ENCODE assay signal across 17 mouse cellular contexts in the genomic region with DNA sequence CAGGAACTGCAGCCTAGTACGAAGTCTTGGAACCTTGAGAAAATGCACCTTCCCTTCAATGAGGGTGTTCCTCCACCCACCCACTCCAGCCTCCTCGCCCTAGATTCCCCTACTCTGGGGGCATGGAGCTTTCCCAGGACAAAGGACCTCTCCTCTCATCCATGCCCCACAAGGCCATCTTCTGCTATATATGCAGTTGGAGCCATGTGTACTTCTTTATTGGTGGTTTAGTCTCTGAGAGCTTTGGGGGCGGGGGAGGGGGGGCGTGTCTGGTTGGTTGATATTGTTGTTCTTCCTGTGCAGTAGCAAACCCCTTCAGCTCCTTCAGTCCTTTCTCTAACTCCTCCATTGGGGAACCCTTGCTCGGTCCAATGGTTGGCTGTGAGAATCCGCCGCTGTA.
"Had no signal": no experiment of that assay in that cellular context is flagged by ENCODE, and none has a peak within 500 bp of the region (broad histone marks: within the 10 kb centered on the region; RNA-seq: fewer than 3 reads in every experiment).

No protein-coding gene starts in this region.

- H3K4me2 ChIP-seq: liver, embryonic 12.5 days; lung, embryonic 14.5 days; neural tube, embryonic 13.5 days; neural tube, embryonic 15.5 days had no signal

- H3K9me3 ChIP-seq: liver, embryonic 12.5 days; neural tube, embryonic 13.5 days; neural tube, embryonic 15.5 days had no signal

- H3K4me3 ChIP-seq: liver, embryonic 12.5 days; myocyte; neural tube, embryonic 13.5 days; neural tube, embryonic 15.5 days had no signal

- H3K9ac ChIP-seq: liver, embryonic 12.5 days; liver, embryonic 14.5 days; lung, embryonic 14.5 days; neural tube, embryonic 13.5 days; neural tube, embryonic 15.5 days had no signal

- H3K27ac ChIP-seq: liver, embryonic 12.5 days; liver, embryonic 14.5 days; neural tube, embryonic 13.5 days; neural tube, embryonic 15.5 days had no signal

- H3K36me3 ChIP-seq: liver, embryonic 12.5 days; neural tube, embryonic 13.5 days; neural tube, embryonic 15.5 days had no signal

- H3K4me1 ChIP-seq: liver, embryonic 12.5 days; neural tube, embryonic 13.5 days; neural tube, embryonic 15.5 days had no signal

- ATAC-seq: liver, embryonic 12.5 days had no signal

- H3K27me3 ChIP-seq: liver, embryonic 12.5 days; neural tube, embryonic 13.5 days had no signal

- DNase-seq: lung, adult 18-20 months; lung, embryonic 14.5 days; lung, postnatal 10 days; lung, postnatal 4 days; retina, postnatal 1 day; right cerebral cortex, adult 18-20 months; right cerebral cortex, postnatal 25 days; right cerebral cortex, postnatal 4 days; spleen, adult 18-20 months; thymus, adult 18-20 months; thymus, postnatal 25 days; thymus, postnatal 4 days had no signal
